Mouse (Mus musculus) G1E-ER4 (cell line): Measurements from ENCODE around the gene Cradd. TPM values are rescaled to one million over a fixed set of nuclear protein-coding genes. Genes with fewer than 3 reads are reported as not detected.

Source experiments
- GATA1 ChIP-seq: IDR thresholded peaks from one replicate; pipeline ENCODE4 v1.8.0; 2012; ENCODE audit warnings: low read length, inconsistent platforms
- polyA plus RNA-seq: library from polyadenylated mRNA; stranded (reverse); fragments of >175 nt; gene quantifications from 2 replicates; pipeline ENCODE4 v1.2.3, GENCODE M21; 2012

Gene Cradd
- polyA plus RNA-seq, 1 experiment: 18.9 TPM

DNA sequence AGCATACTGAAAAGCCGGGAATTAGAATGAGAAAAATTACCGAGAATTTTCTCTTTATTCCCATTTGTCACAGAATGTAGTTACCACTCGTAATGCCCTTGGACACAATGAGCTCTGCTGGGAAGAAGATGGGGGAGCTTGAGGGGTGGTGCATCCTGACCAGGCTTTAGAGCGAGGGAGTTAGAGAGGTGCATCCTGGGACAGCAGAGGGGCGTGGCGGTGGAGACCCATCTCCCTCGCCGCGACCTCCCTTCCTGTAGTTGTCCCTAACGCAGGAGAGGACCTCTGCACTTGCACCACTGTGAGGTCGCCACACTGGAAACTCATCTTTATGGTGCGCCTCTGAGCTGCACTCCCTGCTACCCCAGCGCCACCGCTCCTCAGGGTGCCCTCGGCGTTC, 72.3 kb downstream of the Cradd start:
- no peak for TF ChIP-seq GATA1

DNA sequence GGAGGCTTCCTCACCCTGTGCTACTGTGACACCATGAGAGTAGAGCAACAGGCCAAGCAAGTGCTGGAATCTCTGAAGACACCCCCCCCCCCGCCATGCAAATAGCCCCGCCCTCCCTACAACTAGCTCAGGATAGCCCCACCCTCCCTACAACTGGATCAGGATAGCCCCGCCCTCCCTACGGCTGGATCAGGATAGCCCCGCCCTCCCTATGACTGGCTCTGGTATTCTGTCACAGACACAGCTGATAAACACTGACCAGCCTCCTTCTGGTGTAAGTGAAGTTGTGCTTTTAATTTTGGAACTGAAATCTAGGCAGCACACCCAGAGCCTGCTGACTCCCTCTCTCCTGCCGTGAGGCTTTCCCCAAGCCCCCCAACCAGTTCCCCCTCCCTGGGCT, 75.6 kb downstream of the Cradd start:
- no peak for TF ChIP-seq GATA1

DNA sequence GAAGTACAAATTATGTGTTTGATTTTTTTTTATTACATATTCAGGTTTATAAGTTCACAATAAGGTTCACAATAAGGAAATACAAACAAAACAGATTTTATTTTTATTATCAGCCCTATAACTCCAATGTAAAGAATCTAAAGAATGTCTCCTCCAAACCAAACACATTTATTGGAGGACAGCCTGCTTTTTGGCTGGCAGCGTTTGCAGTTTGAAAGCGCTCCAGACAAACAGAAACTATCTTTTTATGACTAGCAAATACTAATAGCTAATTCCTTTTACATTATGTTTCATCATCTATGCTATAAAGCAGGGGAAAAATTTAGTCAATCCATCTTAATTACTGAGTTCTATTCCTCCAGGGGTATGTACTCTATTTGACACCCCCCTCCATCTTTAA, 77.2 kb downstream of the Cradd start:
- no peak for TF ChIP-seq GATA1

DNA sequence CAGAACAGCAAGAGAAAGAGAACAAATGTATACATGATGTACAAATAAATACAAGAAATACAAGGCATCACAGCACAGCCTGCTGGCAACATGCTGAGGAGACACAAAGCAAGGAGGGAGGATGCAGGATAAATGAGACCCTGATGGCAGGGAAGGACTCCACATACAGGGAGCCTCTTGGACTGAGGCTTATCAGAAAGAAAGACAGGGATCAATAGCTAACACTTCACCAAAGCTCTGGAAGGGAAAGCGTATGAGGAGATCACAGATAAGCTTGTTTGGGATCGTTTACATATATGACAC, 78.3 kb downstream of the Cradd start:
- no peak for TF ChIP-seq GATA1

DNA sequence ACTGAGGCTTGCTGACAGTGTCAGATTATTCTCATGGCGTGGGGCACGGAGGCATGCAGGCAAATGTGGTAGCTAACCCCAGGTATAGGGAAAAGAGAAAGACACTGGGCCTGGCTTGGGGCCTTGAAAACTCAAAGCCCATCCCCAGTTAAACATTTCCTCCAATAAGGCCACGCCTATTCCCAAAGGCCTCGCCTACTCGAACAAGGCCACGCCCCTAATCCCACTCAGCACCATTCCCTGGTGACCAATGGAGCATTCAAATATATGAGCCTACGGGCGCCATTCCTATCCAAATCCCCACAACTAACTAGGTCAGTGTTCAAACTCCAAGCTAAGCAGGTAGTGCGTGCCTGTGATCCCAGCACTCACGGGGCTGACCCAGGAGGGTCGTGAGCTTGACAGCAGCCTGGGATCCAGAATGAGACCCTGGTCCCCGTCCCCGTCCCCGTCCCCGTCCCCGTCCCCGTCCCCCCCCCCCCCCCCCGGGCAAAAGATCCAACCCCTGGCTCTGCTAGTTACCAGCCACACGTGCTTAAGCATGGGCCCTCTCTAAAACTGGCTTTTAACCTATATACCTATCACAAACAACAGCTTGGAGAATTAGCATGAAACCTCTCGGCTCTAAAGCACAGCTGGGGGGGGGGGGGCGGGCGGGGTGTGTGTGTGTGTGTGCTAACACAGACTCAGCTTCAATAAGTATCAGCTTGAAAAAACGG, 78.8 kb downstream of the Cradd start:
- TF ChIP-seq GATA1: no peak

DNA sequence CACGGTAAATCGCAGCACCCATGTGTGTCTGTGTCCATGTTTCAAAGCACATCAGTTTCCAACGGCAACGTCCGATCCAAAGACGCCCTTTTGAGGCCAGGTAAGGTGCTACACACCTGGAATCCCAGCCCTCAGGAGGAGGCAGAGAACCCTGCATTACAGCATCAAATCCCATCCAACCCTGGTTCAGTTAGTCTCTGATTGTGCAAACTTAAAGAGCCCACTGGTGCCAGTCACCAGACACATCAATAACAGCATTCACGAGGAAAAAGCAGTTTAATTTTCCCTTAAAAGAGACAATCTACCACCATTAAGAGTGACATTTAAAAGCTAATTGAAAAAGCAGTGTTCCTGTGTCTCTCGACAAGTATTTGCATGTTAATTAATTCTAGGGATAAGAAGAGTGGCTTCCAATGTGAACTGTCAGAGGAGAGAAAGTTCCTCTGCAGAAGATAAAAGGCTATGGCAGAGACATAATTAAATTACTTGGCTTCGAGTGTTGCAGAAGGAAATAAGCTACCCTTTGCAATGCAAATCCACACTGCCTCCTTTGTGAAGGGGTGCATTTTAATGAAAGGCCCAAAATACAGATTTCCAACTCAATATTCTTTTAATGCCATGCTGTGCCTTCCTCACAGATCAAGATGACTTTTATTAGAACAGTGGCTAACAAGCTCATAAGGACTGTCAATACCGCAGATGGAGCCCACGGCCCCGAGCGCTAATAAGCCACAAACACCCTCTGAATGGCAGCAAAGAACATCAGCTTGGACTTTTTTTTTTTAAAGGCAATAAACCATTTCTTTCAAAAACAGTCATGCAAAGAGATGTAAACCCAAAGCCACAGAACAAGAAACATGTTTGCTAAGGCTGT, 84.5 kb downstream of the Cradd start:
- no peak for TF ChIP-seq GATA1

DNA sequence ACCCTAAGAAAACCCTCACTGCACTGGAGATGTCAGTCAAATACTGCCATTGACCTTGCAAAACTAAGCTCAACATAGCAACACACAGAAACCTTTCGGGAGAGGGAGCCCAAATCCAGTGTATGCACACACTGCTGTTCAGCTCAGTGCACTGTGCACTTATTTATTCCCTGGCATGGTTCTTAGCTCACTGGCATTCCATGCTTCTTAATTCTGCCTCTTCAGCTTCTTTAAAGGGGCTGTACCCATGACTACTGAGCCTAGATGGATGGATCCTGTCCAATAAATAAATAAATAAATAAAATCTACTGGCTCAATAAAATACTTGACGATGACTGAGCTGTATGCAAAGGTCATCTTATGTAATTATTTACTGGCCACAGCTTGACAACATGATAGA, 85.3 kb downstream of the Cradd start:
- no peak for TF ChIP-seq GATA1

DNA sequence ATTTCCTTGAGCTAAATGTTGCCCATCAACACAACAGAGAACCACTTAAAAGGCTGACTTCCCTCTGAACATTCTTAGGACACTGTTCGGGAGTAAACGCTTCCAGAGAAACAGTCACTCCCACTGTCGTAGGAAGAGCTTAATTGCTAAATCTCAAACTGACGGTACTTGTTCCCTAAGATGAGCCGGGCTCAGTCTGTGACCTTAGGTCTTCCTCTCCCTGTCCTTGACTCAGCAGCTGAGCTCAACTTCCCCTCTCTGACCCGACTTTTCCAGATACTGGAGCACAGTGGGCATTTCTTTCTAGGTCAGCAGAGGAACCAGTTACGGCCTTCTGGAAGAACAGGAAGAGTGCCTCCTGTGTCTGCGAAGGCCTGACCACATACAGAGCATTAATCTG, 87.7 kb downstream of the Cradd start:
- no peak for TF ChIP-seq GATA1

DNA sequence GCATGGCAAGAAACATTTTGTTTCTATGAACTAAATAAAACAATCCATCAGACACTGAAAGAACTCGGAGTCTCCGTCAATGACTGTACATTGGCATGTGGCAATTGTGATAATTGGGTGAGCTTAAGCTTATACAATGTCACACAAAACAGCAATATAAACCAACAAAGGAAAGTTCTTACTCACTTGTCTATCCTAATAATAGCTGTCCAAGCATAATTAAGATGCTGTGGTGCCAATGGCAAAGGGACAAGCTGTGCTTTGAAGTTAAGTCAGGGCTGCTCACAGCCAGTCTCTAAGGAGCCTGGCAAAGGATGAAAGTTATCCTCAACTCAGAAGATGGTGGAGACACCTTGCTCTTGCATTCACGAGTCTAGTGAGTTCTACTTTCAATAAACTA, 89.3 kb downstream of the Cradd start:
- TF ChIP-seq GATA1: no peak

DNA sequence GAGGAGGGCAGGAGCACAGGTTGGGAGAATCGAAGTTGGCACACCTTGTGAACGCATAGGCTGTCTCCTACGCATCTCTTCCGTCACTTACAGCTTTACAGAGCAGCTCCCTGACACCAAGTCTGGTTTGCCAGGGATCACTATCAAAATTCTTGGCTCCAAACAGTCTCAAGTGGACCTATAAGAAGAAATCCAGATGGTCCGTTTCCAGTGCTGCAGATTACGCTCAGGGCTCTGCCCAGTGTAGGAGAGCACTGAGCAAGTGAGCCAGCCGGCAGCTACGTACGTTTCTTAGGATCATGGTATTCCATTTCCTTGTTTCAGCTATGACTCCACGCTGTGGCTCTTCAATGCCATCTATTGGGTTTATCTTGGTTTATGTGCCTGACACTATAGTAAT, 90.9 kb downstream of the Cradd start:
- no peak for TF ChIP-seq GATA1

DNA sequence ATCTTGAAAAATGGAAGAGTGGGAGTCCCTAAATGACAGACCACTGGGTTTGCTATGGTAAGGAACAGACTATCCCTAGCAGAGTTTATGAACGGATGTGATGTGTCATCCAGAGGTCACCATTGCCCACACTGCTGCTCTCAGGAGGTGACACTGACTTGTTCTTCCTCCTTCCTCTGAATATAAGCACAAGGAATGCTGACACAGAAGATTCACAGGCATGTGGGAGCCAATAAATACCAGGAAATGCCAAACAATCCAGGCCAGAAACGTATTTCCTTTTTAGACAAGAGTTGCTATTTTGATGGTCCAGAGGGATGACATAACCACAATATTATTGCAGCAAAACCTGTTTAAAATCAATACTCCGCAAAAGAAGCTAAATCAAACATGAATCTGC, 91.4 kb downstream of the Cradd start:
- TF ChIP-seq GATA1: no peak

DNA sequence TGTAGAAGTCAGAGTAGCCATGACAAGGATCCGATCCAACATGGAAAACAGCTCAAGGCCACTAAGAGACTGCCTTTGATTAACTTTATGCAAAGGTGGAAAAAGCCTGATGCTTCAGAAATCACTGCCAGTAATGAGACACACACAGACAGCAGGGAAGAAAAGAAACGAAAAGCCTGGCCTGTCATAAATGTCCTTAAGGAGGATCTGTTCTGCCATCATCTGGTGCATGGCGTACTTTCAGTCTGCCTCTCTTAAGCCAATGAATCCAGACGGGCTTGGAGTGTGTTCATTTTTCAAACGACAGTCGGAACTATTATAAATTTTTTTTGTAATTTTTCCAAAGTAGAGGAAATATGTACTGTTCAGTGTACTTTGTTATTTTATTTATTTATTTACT, 95.7 kb downstream of the Cradd start:
- TF ChIP-seq GATA1: no peak

DNA sequence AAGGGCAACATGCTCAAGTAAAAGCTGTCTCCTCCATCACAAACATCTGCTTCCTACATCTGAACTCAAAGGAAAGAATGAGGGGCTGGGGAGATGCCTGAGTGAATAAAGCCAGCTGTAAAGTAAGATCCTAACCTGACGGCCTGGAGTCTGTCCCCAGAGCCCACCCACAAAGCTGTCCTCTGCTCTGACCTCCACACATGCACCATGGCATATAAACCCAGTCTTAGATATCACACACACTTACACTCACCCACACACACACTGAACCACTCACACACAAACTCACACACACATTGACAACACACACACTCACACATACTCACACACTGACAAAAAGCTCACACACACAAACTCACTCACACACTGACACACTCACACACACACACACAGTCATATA, 96.3 kb downstream of the Cradd start:
- no peak for TF ChIP-seq GATA1

DNA sequence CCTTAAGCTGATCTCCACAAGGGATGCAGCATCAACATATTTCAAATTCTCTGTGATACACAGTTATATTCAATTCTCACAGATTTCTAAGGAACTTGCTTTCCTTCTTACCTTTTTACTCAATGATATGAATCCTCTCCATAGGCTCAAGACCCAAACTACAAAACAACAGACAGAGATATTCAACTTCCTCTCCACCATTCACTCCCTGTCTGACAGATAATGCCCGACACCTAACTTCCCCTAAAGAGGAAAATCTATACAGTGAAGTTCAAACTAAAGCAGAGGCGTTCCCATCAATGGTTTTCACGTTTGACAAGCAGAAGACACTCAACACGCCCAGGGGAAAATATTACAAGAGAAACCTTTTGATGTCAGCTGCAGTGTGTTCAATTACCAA, 97.2 kb downstream of the Cradd start:
- TF ChIP-seq GATA1: no peak

DNA sequence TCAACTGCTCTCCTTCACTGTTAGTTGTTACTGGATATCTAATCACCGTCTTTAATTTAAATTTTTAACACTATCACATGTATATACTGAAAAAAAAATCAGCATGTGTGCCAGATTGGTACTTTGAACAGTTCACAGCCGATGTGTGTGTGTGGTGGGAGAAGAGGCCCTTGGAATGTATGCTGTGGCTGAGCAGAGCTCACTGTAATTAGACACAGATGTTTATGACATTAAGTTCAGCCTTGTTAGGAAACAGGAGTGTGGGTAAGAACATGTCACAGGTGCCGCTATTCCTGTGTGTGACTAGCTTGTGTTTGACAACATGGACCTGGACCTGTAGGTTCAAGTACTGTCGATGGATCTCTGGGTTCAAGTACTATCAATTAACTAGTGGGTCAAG, 98.9 kb downstream of the Cradd start:
- TF ChIP-seq GATA1: no peak

DNA sequence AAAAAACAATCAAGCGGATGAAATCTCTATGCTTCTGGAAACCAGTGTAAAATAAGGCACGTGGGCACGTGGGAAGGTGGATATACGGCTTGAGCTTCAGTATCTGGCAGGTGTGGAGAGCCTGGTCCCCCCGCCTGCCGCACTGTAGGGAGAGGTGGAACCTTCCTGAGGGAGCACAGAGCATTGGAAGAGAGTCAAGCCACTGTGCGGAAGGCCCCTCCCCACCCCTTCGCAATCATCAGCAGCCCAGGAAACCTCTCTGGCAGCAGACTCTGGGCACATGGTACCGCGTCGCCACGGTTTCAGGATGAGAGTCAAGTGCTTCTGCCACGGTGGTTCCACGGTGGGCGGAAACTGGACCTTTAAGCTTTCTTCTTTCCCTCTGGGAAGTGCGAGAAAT, 100.7 kb downstream of the Cradd start:
- no peak for TF ChIP-seq GATA1

DNA sequence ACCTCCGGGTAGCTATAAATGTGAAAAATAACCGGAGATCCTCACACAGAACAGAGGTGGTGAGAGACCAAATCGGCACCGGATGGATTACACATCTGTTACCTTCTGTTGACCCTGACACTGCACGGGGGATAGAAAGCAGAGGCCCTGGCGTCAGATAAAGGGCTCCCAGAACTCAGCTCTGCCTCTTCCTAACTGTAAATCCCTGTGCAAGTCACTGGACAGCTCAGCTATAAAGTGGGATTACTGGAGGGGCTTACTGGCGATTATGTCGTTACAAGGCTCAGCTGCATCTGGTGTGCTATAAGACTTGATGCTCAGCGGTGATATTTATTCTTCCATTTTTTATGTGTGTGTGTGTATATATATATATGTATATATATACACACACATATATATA, 102.0 kb downstream of the Cradd start:
- TF ChIP-seq GATA1: no peak
